In genomic region chr6:95483127-95483526, GRCm38 (mm10) we compare ENCODE assay signal across 12 mouse cellular contexts.
DNase-seq lines count a peak whose midpoint lies in the region; TF ChIP-seq lines count a peak whose summit lies in the region.
"Had no signal": no experiment of that assay in that cellular context is flagged by ENCODE, and none has a peak within 500 bp of the region (broad histone marks: within the 10 kb centered on the region; RNA-seq: fewer than 3 reads in every experiment).

No protein-coding gene starts in this region.

- WGBS in lung, adult 2 months = 60% methylated on average over 6 of the region's 6 CpGs

- DNase-seq in cerebellum, postnatal 10 days = peak; percentile 69 to 73
- DNase-seq in cerebellum, postnatal 36 days = no peak
- DNase-seq in kidney, adult 9 months = peak; percentile 48
- no peak for DNase-seq in kidney, postnatal 14 days
- peak; percentile 57 for DNase-seq in adrenal gland, postnatal 14 days
- DNase-seq in lung, adult 2 months = peak; percentile 7
- DNase-seq in frontal cortex, postnatal 10 days (ENCODE audit: low spot score in 2 of 2) = no peak
- no peak for DNase-seq in T-cell, adult 2 months (ENCODE audit: low spot score)
- DNase-seq: spleen, adult 18-20 months had no signal

- no peak for TF ChIP-seq CTCF in lung, adult 2 months (IDR thresholded peaks at IDR 0.05; ENCODE audit: insufficient read depth, low read length)

- no peak for TF ChIP-seq POLR2A in lung, adult 2 months (IDR thresholded peaks at IDR 0.05; ENCODE audit: borderline replicate concordance, extremely low read depth, low read depth, low read length)

- no peaks in the 10 kb centered on the region for H3K4me1 ChIP-seq in lung, adult 2 months (ENCODE audit: control insufficient read depth, insufficient read depth, low read length)

- no peak overlapping the region for H3K4me3 ChIP-seq in lung, adult 2 months (replicated peaks; ENCODE audit: extremely low read depth, low read depth, low read length)
- H3K4me3 ChIP-seq: erythroblast, embryonic 14.5 days; heart, embryonic 15.5 days; myocyte had no signal

Comparison
In these comparisons a context has a peak if more than half of its experiments do, and no peak if none do; other contexts are left out.
1. DNase-seq: peak in cerebellum, postnatal 10 days (2 of 2), kidney, adult 9 months (single experiment), adrenal gland, postnatal 14 days (single experiment) and lung, adult 2 months (single experiment); none in cerebellum, postnatal 36 days (0 of 2), kidney, postnatal 14 days (single experiment), frontal cortex, postnatal 10 days (0 of 2) and T-cell, adult 2 months (single experiment).